Mouse (Mus musculus): Measurements from ENCODE around the gene Tox4. TPM values are rescaled to one million over a fixed set of nuclear protein-coding genes. Genes with fewer than 3 reads are reported as not detected.

Tox4 gene
- polyA plus RNA-seq, 1 experiment: 25.6 TPM

- Histone ChIP-seq H3K4me3 (replicated peaks; ENCODE audit: control insufficient read depth, low read depth, low read length) (no peak overlapping the region), H3K27ac (ENCODE audit: control insufficient read depth, insufficient read depth, low read depth, low read length, poor library complexity) (no peak overlapping the region), H3K4me1 (ENCODE audit: control insufficient read depth, insufficient read depth, low read length) (no peaks in the 10 kb centered on the region; the same call in 1 of the 2 replicates)
- peak; percentile 82 for TF ChIP-seq CTCF (IDR thresholded peaks at IDR 0.05; ENCODE audit: control insufficient read depth, insufficient read depth, low read length)
- no peak for TF ChIP-seq POLR2A (IDR thresholded peaks at IDR 0.05; ENCODE audit: borderline replicate concordance, control insufficient read depth, low read depth, low read length)
- WGBS: 22% methylated on average over 21 of the region's 21 CpGs
These were observed 60.0 kb downstream of the Tox4 start for GRCm38 (mm10) chr14:52338751-52339511.

- Histone ChIP-seq H3K4me1 (ENCODE audit: control insufficient read depth, insufficient read depth, low read length) (no peaks in the 10 kb centered on the region; the same call in 1 of the 2 replicates), H3K27ac (ENCODE audit: control insufficient read depth, insufficient read depth, low read depth, low read length, poor library complexity) (no peak overlapping the region), H3K4me3 (replicated peaks; ENCODE audit: control insufficient read depth, low read depth, low read length) (no peak overlapping the region)
- TF ChIP-seq CTCF (IDR thresholded peaks at IDR 0.05; ENCODE audit: control insufficient read depth, insufficient read depth, low read length) (no peak), POLR2A (IDR thresholded peaks at IDR 0.05; ENCODE audit: borderline replicate concordance, control insufficient read depth, low read depth, low read length) (no peak)
- WGBS: 71% methylated on average over 6 of the region's 6 CpGs
These were observed 60.5 kb downstream of the Tox4 start for GRCm38 (mm10) chr14:52339512-52339852.

Other genes starting within 250 kb of the Tox4 start
- not detected in 2 replicates for gene Olfr221, start 236.7 kb upstream of the Tox4 start, polyA plus RNA-seq (2011; ENCODE audit: insufficient read depth, insufficient read length, low replicate concordance, missing spikeins)
- gene Hnrnpc, start 175.1 kb upstream of the Tox4 start, polyA plus RNA-seq (2011; ENCODE audit: insufficient read depth, insufficient read length, low replicate concordance, missing spikeins): 226 and 328 TPM in 2 replicates
- gene Rpgrip1, start 168.4 kb upstream of the Tox4 start, polyA plus RNA-seq (2011; ENCODE audit: insufficient read depth, insufficient read length, low replicate concordance, missing spikeins): 337 and 668 TPM in 2 replicates
- 105 and 117 TPM in 2 replicates for gene Supt16, start 81.7 kb upstream of the Tox4 start, polyA plus RNA-seq (2011; ENCODE audit: insufficient read depth, insufficient read length, low replicate concordance, missing spikeins)
- 38.2 and 71.8 TPM in 2 replicates for gene Chd8, start 21.4 kb upstream of the Tox4 start, polyA plus RNA-seq (2011; ENCODE audit: insufficient read depth, insufficient read length, low replicate concordance, missing spikeins)
- gene Rab2b, start 399 bp downstream of the Tox4 start, polyA plus RNA-seq (2011; ENCODE audit: insufficient read depth, insufficient read length, low replicate concordance, missing spikeins): 6.7 and 7.9 TPM in 2 replicates
- gene Mettl3, start 26.0 kb downstream of the Tox4 start, polyA plus RNA-seq (2011; ENCODE audit: insufficient read depth, insufficient read length, low replicate concordance, missing spikeins): 64.5 and 98.3 TPM in 2 replicates
- 0.66 and 1.7 TPM in 2 replicates for gene Sall2, start 49.6 kb downstream of the Tox4 start, polyA plus RNA-seq (2011; ENCODE audit: insufficient read depth, insufficient read length, low replicate concordance, missing spikeins)
- not detected in 2 replicates for gene Olfr1513, start 77.3 kb downstream of the Tox4 start, polyA plus RNA-seq (2011; ENCODE audit: insufficient read depth, insufficient read length, low replicate concordance, missing spikeins)
- gene Olfr1512, start 100.0 kb downstream of the Tox4 start, polyA plus RNA-seq (2011; ENCODE audit: insufficient read depth, insufficient read length, low replicate concordance, missing spikeins): not detected in 2 replicates
- not detected in 2 replicates for gene Olfr1511, start 118.2 kb downstream of the Tox4 start, polyA plus RNA-seq (2011; ENCODE audit: insufficient read depth, insufficient read length, low replicate concordance, missing spikeins)
- not detected in 2 replicates for gene Olfr1510, start 135.2 kb downstream of the Tox4 start, polyA plus RNA-seq (2011; ENCODE audit: insufficient read depth, insufficient read length, low replicate concordance, missing spikeins)
- gene Olfr1509, start 163.8 kb downstream of the Tox4 start, polyA plus RNA-seq (2011; ENCODE audit: insufficient read depth, insufficient read length, low replicate concordance, missing spikeins): not detected in 2 replicates
- not detected in 2 replicates for gene Olfr1508, start 188.3 kb downstream of the Tox4 start, polyA plus RNA-seq (2011; ENCODE audit: insufficient read depth, insufficient read length, low replicate concordance, missing spikeins)
- gene Olfr1507, start 216.6 kb downstream of the Tox4 start, polyA plus RNA-seq (2011; ENCODE audit: insufficient read depth, insufficient read length, low replicate concordance, missing spikeins): not detected in 2 replicates